Mouse (Mus musculus): ENCODE measurements around the gene Abhd17a.

DNA sequence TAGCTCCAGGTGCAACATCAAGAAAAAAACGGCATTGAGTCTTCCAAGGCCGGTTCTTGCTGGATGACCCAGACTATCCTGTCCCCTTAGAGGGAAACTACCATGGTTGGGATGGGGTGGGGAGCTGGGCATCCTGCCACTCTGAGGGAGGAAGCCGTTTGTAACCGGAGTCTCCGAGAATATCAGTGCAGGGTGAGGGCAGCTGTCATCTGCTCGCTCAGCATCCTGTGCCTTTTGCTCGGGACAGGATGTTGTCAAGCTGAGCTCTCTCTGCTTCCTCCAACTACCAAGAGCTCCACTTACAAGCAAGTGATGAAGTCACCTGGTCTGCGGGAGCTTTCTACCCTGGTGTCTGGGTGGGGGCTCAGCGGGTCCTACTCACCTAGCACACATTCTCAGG lies 28.0 kb upstream of the Abhd17a start:
- peak; percentile 32; the same call in 1 of the 2 replicates for TF ChIP-seq POLR2A (IDR thresholded peaks at IDR 0.05; ENCODE audit: control insufficient read depth, extremely low read depth, insufficient read depth, low read length, poor library complexity)
- no peak for TF ChIP-seq CTCF (IDR thresholded peaks at IDR 0.05; ENCODE audit: borderline replicate concordance, control insufficient read depth, extremely low read depth, insufficient read depth, low read length, poor library complexity)

Data from thymus, adult 2 months (tissue).